Mouse (Mus musculus): ENCODE results near the gene Adcyap1r1.

- TF ChIP-seq CHD2 (IDR thresholded peaks at IDR 0.05; ENCODE audit: low read depth, low read length): no peak
- TF ChIP-seq ZNF384 (IDR thresholded peaks at IDR 0.05; ENCODE audit: low read depth, low read length): no peak
- no peak for TF ChIP-seq HCFC1 (IDR thresholded peaks at IDR 0.05; ENCODE audit: borderline replicate concordance, insufficient read depth, low read length)
Observed at GRCm38 (mm10) chr6:55550926-55551325, 99.1 kb downstream of the Adcyap1r1 start.

Data from ES-E14 (cell line).